In genomic region chr6:125685420-125685819, GRCm38 (mm10) we compare ENCODE assay signal across 27 mouse cellular contexts. TPM values are rescaled to one million over a fixed set of nuclear protein-coding genes. Genes with fewer than 3 reads are reported as not detected.
A peak's percentile ranks its signal among the peaks of the same experiment; 100 is the strongest.
DNase-seq lines count a peak whose midpoint lies in the region; ATAC-seq and TF ChIP-seq lines count a peak whose summit lies in the region.
"Had no signal": no experiment of that assay in that cellular context is flagged by ENCODE, and none has a peak within 500 bp of the region (broad histone marks: within the 10 kb centered on the region; RNA-seq: fewer than 3 reads in every experiment).

No protein-coding gene starts in this region.

- H3K4me3 ChIP-seq in bone marrow macrophage, adult 2 months (ENCODE audit: insufficient read depth, low read length): no peak overlapping the region
- no peak overlapping the region for H3K4me3 ChIP-seq in forebrain, embryonic 10.5 days
- H3K4me3 ChIP-seq: embryonic facial prominence, embryonic 12.5 days; embryonic facial prominence, embryonic 15.5 days; forebrain, embryonic 13.5 days; heart, embryonic 12.5 days; heart, embryonic 15.5 days had no signal

- H3K27me3 ChIP-seq in forebrain, embryonic 10.5 days (ENCODE audit: poor library complexity, severe bottlenecking): peaks cover 26% of the 10 kb centered on the region

- no peaks in the 10 kb centered on the region for H3K36me3 ChIP-seq in forebrain, embryonic 10.5 days (replicated peaks)
- H3K36me3 ChIP-seq: embryonic facial prominence, embryonic 12.5 days; embryonic facial prominence, embryonic 15.5 days; heart, embryonic 12.5 days; heart, embryonic 15.5 days had no signal

- TF ChIP-seq POLR2A in bone marrow macrophage, adult 2 months (IDR thresholded peaks at IDR 0.05; ENCODE audit: borderline replicate concordance, low read depth, low read length): no peak

- H3K4me1 ChIP-seq in bone marrow macrophage, adult 2 months (ENCODE audit: control insufficient read depth, insufficient read depth, low read length): peaks cover 18% of the 10 kb centered on the region
- H3K4me1 ChIP-seq in forebrain, embryonic 10.5 days: peaks cover 10% of the 10 kb centered on the region

- TF ChIP-seq CTCF in bone marrow macrophage, adult 2 months (IDR thresholded peaks at IDR 0.05; ENCODE audit: low read depth, low read length): no peak

- no peaks in the 10 kb centered on the region for H3K9me3 ChIP-seq in forebrain, embryonic 10.5 days
- H3K9me3 ChIP-seq: embryonic facial prominence, embryonic 12.5 days; embryonic facial prominence, embryonic 15.5 days; forebrain, embryonic 13.5 days; heart, embryonic 12.5 days; heart, embryonic 15.5 days had no signal

- 0 out of 2 replicates have a peak overlapping the region, but pooled peaks have one; percentile 28 for H3K27ac ChIP-seq in bone marrow macrophage, adult 2 months (ENCODE audit: insufficient read depth, low read depth, low read length)
- H3K27ac ChIP-seq in forebrain, embryonic 10.5 days: no peak overlapping the region
- H3K27ac ChIP-seq: embryonic facial prominence, embryonic 12.5 days; embryonic facial prominence, embryonic 15.5 days; forebrain, embryonic 13.5 days; heart, embryonic 15.5 days; hindbrain, embryonic 14.5 days had no signal

- ATAC-seq in common myeloid progenitor, adult 5-6 weeks (replicated peaks; ENCODE audit: low read depth, poor library complexity, severe bottlenecking): peak; percentile 61
- peak; percentile 73 for ATAC-seq in megakaryocyte, adult 5-6 weeks (ENCODE audit: poor library complexity, severe bottlenecking)
- no peak for ATAC-seq in erythroid progenitor cell, adult 5-6 weeks (replicated peaks; ENCODE audit: low FRiP score, poor library complexity, severe bottlenecking)
- ATAC-seq: CD4-positive, CD25-positive, alpha-beta regulatory T cell, adult 4 months; forebrain, embryonic 13.5 days; forebrain, embryonic 16.5 days had no signal

- DNase-seq in skeletal muscle tissue, adult 2 months (ENCODE audit: low read depth, low spot score): peak; percentile 2
- no peak for DNase-seq in forebrain, embryonic 10.5 days (ENCODE audit: extremely low spot score, low spot score)
- DNase-seq: adrenal gland, adult 2 months; cerebellum, adult 11-12 months; cerebellum, adult 9-10 months; cerebellum, postnatal 14 days; gastrocnemius, postnatal 10 days; gastrocnemius, postnatal 36 days; heart, adult 11 months; heart, postnatal 10 days; heart, postnatal 4 days had no signal

RNA-seq across cellular contexts. Expression of gene Ano2, which starts 4.8 kb away (rescaled TPM):
- polyA plus RNA-seq in bone marrow macrophage, adult 2 months (2012; ENCODE audit: insufficient read depth, insufficient read length, missing spikeins): not detected in 2 replicates
- not detected in 2 replicates for total RNA-seq in common myeloid progenitor, adult 5-6 weeks (2017)
- total RNA-seq in megakaryocyte, adult 5-6 weeks (2015): not detected in 2 replicates
- not detected in 2 replicates for total RNA-seq in megakaryocyte, adult 5-6 weeks (2017)
- polyA plus RNA-seq in forebrain, embryonic 10.5 days (2016; fragmentation: Nextera tagmentation; extraction: Ambion mirVana): 0.12 and 0.23 TPM in 2 replicates
- total RNA-seq in erythroid progenitor cell, adult 5-6 weeks (2015; ENCODE audit: low replicate concordance): not detected in 2 replicates
- not detected in 2 replicates for total RNA-seq in erythroid progenitor cell, adult 5-6 weeks (2017; ENCODE audit: low replicate concordance)
- total RNA-seq: adrenal gland, postnatal 14 days; gastrocnemius, adult 18-20 months; gastrocnemius, postnatal 36 days; heart, postnatal 10 days; MEL had no signal
- polyA plus RNA-seq: C2C12; CD4-positive, CD25-positive, alpha-beta regulatory T cell, adult 4 months; forebrain, embryonic 13.5 days had no signal
